Mouse (Mus musculus) heart, postnatal 0 days (tissue): Measurements from ENCODE around the gene Dnajc11.

Source experiments
- CTCF ChIP-seq: IDR thresholded peaks from 2 replicates; pipeline ENCODE4 v1.5.1; 2016; ENCODE audit warnings: antibody characterized with exemption, control low read depth, low read depth
- EP300 ChIP-seq: IDR thresholded peaks from 2 replicates; pipeline ENCODE4 v1.6.1; 2016; ENCODE audit warnings: antibody characterized with exemption, low read depth

DNA sequence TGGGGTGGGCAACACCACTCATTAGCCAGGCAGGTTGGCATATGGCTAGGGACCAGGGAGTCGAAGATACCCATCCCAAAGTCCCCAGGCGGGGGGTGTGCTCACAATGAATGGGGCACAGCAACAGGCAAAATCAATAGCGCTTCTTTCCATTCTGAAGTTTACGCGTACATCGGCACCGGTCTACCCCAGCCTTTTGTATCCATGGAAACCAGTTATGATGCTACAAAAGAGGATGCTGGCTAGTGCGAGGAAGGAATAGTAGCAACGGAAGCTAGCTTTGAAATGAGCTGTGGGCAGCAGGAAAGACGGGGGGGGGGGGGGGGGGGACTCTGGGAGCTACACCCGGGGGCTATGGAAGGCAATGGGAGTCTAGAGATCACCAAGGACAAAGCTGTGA lies 17.2 kb upstream of the Dnajc11 start:
- TF ChIP-seq EP300, result no peak
- no peak for TF ChIP-seq CTCF
